Mouse (Mus musculus): ENCODE data around the gene Afg3l1. TPM values are rescaled to one million over a fixed set of nuclear protein-coding genes. Genes with fewer than 3 reads are reported as not detected.

Afg3l1 gene
- polyA plus RNA-seq, 1 experiment from 2014 or later, result 39.4 TPM

DNA sequence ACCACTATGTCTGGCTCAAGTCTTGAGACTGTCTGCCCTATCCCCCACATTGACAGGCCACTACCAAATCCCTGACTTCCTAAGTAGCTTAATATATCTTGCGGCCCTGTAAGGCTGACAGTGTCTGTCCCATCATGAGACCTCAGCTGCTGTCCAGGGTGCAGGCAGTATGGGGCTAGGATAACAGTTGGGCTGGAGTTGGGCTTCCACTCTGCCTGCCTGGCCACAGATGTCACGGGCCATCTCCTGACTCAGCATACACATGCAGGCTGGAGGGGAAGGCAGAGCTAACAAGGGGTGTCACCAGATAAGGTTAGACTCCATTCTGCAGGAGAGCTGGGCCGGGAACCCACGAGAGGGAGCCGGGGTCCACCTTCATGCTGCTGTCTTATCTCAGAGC is 29.4 kb downstream of the Afg3l1 start:
- no peak for ATAC-seq (ENCODE audit: insufficient read depth)

DNA sequence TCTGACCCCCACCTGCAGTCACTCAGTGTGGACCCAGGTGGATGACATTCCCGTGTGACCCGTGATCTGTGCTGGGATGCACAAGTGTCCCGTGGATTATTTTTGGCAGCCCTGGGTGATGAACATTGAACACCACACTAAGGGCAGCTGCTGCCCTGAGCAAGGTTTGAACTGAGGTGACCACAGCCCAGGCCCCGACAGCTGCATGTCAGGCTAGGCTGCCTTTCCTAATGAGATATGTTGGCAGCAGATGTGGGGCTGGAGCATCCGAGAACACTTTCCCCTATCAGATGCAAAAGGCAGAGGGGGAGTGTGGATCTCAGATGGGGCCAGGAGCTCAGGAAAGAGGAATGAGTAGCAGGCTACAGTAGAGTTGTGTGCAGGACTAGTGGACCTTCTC is 33.1 kb downstream of the Afg3l1 start:
- H3K36me3 ChIP-seq (ENCODE audit: insufficient read depth), result peaks cover 28% of the 10 kb centered on the region
- no peak for TF ChIP-seq CTCF (IDR thresholded peaks at IDR 0.05; ENCODE audit: low read depth)
- no peaks in the 10 kb centered on the region for H3K9me3 ChIP-seq (ENCODE audit: low read depth, low read length)
- WGBS, result 70% methylated on average over 5 of the region's 5 CpGs
- no peak overlapping the region for H3K4me2 ChIP-seq
- DNase-seq, result no peak
- no peak overlapping the region for H3K27ac ChIP-seq (ENCODE audit: low read depth)
- no peak overlapping the region for H3K4me3 ChIP-seq (ENCODE audit: low read depth, low read length)
- peaks cover 20% of the 10 kb centered on the region; the same call in 1 of the 2 replicates for H3K27me3 ChIP-seq (ENCODE audit: insufficient read depth, low read length)
- no peak for ATAC-seq (ENCODE audit: insufficient read depth)
- no peaks in the 10 kb centered on the region for H3K4me1 ChIP-seq (ENCODE audit: insufficient read depth)
- H3K9ac ChIP-seq, result no peak overlapping the region

More for the DNA sequence above, 29.4 kb downstream of the Afg3l1 start:
- 0 out of 2 replicates have a peak, but pooled peaks cover 3% of the 10 kb centered on the region for H3K9me3 ChIP-seq (ENCODE audit: low read depth, low read length)
- WGBS, result 93% methylated on average over 5 of the region's 5 CpGs
- H3K4me2 ChIP-seq, result no peak overlapping the region
- TF ChIP-seq CTCF (IDR thresholded peaks at IDR 0.05; ENCODE audit: low read depth), result no peak
- no peak for DNase-seq
- no peaks in the 10 kb centered on the region for H3K4me1 ChIP-seq (ENCODE audit: insufficient read depth)
- H3K27me3 ChIP-seq (ENCODE audit: insufficient read depth, low read length), result no peaks in the 10 kb centered on the region
- no peak overlapping the region for H3K4me3 ChIP-seq (ENCODE audit: low read depth, low read length)
- H3K9ac ChIP-seq, result no peak overlapping the region
- H3K27ac ChIP-seq (ENCODE audit: low read depth), result no peak overlapping the region
- peaks cover 64% of the 10 kb centered on the region for H3K36me3 ChIP-seq (ENCODE audit: insufficient read depth)

DNA sequence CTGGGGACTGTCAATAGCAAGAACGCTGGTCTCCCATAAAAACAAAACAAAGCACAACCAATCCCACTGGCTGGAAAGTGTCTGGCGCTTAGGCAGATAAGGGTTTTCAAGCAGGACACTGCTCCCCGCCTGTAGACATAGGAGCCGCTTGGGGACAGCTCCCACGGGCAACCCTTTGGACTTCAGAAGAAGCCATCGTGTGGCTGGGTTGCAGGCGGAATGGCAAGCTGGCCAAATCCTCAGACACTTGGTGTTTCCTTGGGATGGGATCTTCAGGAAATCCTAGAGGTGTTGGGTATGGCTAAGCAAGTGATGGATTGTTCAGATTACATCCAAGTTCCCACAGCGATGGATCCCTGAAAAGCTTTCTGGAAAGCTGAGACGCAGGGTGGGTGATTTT is 36.4 kb downstream of the Afg3l1 start:
- ATAC-seq (ENCODE audit: insufficient read depth) (no peak), DNase-seq (peak; percentile 13)
- H3K9ac ChIP-seq, result no peak overlapping the region; the same call in 1 of the 2 replicates

DNA sequence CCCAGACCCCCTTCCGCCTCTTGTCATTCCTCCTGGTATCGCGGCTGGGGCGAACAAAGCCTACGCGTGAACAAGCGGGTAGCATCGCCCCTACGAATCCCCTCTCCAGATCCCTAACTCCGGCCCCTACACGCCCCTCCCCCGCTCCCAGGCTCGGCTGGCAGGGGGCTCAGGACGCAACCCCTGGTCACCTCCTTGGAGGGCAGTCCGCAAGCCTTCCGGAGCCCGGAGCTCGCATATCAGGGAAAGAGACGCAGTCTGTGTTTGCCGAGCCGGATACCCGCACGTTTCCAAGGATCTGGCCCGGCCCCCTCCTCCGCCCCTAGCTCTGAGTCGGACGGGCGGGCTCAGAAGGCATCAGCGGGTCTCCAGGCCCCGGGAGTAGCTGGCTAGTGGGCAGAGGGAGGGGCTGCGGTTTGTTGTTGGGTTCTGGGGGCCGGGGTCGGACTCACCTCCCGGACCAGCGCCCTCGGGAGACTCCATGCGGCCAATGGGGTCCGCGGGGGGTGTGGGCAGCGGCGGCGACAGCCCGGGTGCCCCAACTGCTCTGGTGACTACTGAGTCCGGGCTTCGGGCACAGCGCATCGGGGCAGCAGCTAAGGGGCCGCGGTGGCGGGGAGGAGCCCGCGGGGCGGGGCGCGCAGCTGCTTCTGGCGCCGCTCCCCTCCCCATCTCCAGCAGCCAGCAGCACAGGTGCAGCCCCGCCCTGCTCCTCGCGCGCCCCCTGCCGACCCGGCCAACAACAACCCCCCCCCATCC is 37.3 kb downstream of the Afg3l1 start, which contains the start of gene Dbndd1:
Gene Dbndd1, minus strand, starts transcription at position 683 of the 759 bp plus-strand sequence.
- peak within 1 kb of the TSS; percentile 97 for H3K4me2 ChIP-seq
- H3K9me3 ChIP-seq (ENCODE audit: low read depth, low read length), result no peaks in the 10 kb centered on the region
- TF ChIP-seq CTCF (IDR thresholded peaks at IDR 0.05; ENCODE audit: low read depth), result no peak
- no peak within 1 kb of the TSS for H3K27ac ChIP-seq (ENCODE audit: low read depth)
- peaks cover 5% of the 10 kb centered on the region; the same call in 1 of the 2 replicates for H3K4me1 ChIP-seq (ENCODE audit: insufficient read depth)
- 2% methylated on average over 63 of the region's 63 CpGs for WGBS
- peak within 1 kb of the TSS; percentile 64 for H3K4me3 ChIP-seq (ENCODE audit: low read depth, low read length)
- H3K27me3 ChIP-seq (ENCODE audit: insufficient read depth, low read length), result peaks cover 25% of the 10 kb centered on the region; the same call in 1 of the 2 replicates
- DNase-seq (peak; percentile 72), ATAC-seq (ENCODE audit: insufficient read depth) (peak; percentile 27; the same call in 1 of the 2 replicates)
- peak within 1 kb of the TSS; percentile 48 for H3K9ac ChIP-seq
- no peaks in the 10 kb centered on the region for H3K36me3 ChIP-seq (ENCODE audit: insufficient read depth)

More for the DNA sequence above, 36.4 kb downstream of the Afg3l1 start:
- Histone ChIP-seq H3K9me3 (ENCODE audit: low read depth, low read length) (no peaks in the 10 kb centered on the region), H3K36me3 (ENCODE audit: insufficient read depth) (peaks cover 6% of the 10 kb centered on the region; the same call in 1 of the 2 replicates), H3K27me3 (ENCODE audit: insufficient read depth, low read length) (peaks cover 25% of the 10 kb centered on the region; the same call in 1 of the 2 replicates), H3K4me2 (peak overlapping the region; percentile 97), H3K4me1 (ENCODE audit: insufficient read depth) (no peaks in the 10 kb centered on the region), H3K4me3 (ENCODE audit: low read depth, low read length) (peak overlapping the region; percentile 64), H3K27ac (ENCODE audit: low read depth) (no peak overlapping the region)
- no peak for TF ChIP-seq CTCF (IDR thresholded peaks at IDR 0.05; ENCODE audit: low read depth)
- 2% methylated on average over 9 of the region's 9 CpGs for whole genome bisulfite sequencing

DNA sequence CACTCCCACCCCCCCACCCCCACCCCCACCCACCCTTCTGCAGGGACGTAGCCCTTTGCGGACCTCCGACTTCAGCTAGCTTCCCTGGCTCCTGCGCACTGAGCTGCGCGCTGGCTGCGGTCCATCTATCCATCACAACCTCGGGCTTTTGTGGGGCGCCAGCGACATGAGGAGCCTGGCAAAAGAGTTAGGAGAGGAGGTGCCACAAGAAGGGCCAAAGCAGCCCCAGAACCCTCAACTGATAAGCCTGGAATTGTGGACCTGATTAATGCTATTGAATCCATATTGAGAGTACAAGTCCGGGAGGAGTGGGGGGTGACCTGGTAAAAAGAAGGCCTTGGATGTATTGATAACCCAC is 37.8 kb downstream of the Afg3l1 start:
- ATAC-seq (ENCODE audit: insufficient read depth) (no peak), DNase-seq (peak; percentile 57)
- Histone ChIP-seq H3K27me3 (ENCODE audit: insufficient read depth, low read length) (peaks cover 25% of the 10 kb centered on the region; the same call in 1 of the 2 replicates), H3K4me1 (ENCODE audit: insufficient read depth) (peaks cover 5% of the 10 kb centered on the region; the same call in 1 of the 2 replicates), H3K9ac (no peak overlapping the region), H3K4me2 (peak overlapping the region; percentile 97), H3K36me3 (ENCODE audit: insufficient read depth) (0 out of 2 replicates have a peak, but pooled peaks cover under 1% of the 10 kb centered on the region), H3K27ac (ENCODE audit: low read depth) (no peak overlapping the region), H3K9me3 (ENCODE audit: low read depth, low read length) (no peaks in the 10 kb centered on the region), H3K4me3 (ENCODE audit: low read depth, low read length) (peak overlapping the region; percentile 64)
- TF ChIP-seq CTCF (IDR thresholded peaks at IDR 0.05; ENCODE audit: low read depth), result no peak
- WGBS, result under 1% methylated on average over 11 of the region's 11 CpGs

DNA sequence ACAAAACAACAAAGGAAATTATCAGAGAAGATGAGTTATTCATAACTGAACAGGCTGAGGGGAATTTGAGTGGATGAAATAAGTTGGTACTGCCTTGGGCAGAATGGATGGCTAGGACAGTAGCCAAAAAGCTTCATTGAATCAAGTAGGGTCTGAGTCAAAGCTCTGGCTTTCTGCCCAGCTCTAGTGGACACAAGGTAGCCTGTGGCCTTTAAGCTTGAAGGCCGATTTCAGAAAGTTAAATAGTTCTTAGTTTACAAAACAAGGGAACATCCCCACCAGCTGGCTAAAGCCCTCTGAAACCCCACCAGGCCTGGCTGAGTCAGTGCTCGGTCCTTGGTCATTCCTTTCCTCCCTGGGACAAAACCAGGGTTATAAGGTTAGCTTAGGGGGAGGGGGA is 38.9 kb downstream of the Afg3l1 start:
- Histone ChIP-seq H3K27me3 (ENCODE audit: insufficient read depth, low read length) (peaks cover 25% of the 10 kb centered on the region; the same call in 1 of the 2 replicates), H3K9me3 (ENCODE audit: low read depth, low read length) (no peaks in the 10 kb centered on the region), H3K27ac (ENCODE audit: low read depth) (no peak overlapping the region), H3K36me3 (ENCODE audit: insufficient read depth) (peaks cover 10% of the 10 kb centered on the region; the same call in 1 of the 2 replicates), H3K4me3 (ENCODE audit: low read depth, low read length) (no peak overlapping the region), H3K9ac (no peak overlapping the region), H3K4me1 (ENCODE audit: insufficient read depth) (peaks cover 5% of the 10 kb centered on the region; the same call in 1 of the 2 replicates), H3K4me2 (no peak overlapping the region)
- WGBS, result 31% methylated on average over 2 of the region's 2 CpGs
- no peak for ATAC-seq (ENCODE audit: insufficient read depth)
- no peak for DNase-seq
- TF ChIP-seq CTCF (IDR thresholded peaks at IDR 0.05; ENCODE audit: low read depth), result no peak

DNA sequence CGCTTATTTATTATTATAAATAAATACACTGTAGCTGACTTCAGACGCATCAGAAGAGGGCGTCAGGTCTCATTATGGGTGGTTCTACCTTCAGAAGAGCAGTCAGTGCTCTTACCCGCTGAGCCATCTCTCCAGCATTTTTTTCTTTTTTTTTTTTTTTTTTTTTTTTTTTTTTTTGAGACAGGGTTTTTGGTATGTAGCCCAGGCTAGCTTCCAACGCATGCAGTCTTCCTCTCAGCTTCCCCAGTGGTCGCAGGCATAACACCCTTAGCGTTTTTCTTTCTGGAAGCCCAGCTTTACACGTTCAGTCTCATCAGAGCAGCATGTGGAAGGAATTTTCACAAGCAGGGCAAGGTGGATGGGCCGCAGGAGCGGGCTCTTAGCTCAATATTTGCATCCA is 40.5 kb downstream of the Afg3l1 start:
- WGBS, result 34% methylated on average over 10 of the region's 10 CpGs
- DNase-seq (no peak), ATAC-seq (ENCODE audit: insufficient read depth) (peak; percentile 28; the same call in 1 of the 2 replicates)
- Histone ChIP-seq H3K27ac (ENCODE audit: low read depth) (no peak overlapping the region), H3K4me1 (ENCODE audit: insufficient read depth) (peaks cover 5% of the 10 kb centered on the region; the same call in 1 of the 2 replicates), H3K4me2 (peak overlapping the region; percentile 87), H3K9me3 (ENCODE audit: low read depth, low read length) (no peaks in the 10 kb centered on the region), H3K36me3 (ENCODE audit: insufficient read depth) (peaks cover 25% of the 10 kb centered on the region), H3K27me3 (ENCODE audit: insufficient read depth, low read length) (peaks cover 22% of the 10 kb centered on the region; the same call in 1 of the 2 replicates), H3K4me3 (ENCODE audit: low read depth, low read length) (peak overlapping the region; percentile 75), H3K9ac (no peak overlapping the region)
- no peak for TF ChIP-seq CTCF (IDR thresholded peaks at IDR 0.05; ENCODE audit: low read depth)

Measured in lung, embryonic 14.5 days (tissue).